In the genomic region with DNA sequence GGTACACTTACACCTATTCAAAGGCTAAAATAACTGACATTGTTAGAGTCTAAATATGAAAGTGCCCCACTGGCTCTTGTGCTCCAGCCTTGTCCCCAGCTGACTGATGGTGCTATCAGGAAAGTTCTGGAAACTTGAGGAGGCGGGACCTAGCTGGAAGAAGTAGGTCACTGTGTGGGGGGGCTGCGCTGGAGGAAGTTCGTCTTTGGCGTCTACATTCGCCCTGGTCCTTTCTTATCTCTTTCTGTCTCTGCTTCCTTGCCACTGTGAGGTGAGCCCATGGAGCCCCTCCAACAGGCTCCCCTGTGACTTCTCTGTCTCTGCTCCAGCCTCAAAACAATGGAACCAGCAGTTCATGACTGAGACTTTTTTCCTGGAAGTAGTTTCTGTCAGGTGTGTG, we compare ENCODE assay signal across 26 mouse cellular contexts.
A peak's percentile ranks its signal among the peaks of the same experiment; 100 is the strongest.
DNase-seq lines count a peak whose midpoint lies in the region; ATAC-seq and TF ChIP-seq lines count a peak whose summit lies in the region.
"Had no signal": no experiment of that assay in that cellular context is flagged by ENCODE, and none has a peak within 500 bp of the region (broad histone marks: within the 10 kb centered on the region; RNA-seq: fewer than 3 reads in every experiment).

No protein-coding gene starts in this region.

- peak; percentile 92 for DNase-seq in heart, adult 11 months
- DNase-seq in heart, postnatal 36 days: no peak
- DNase-seq in thymus, postnatal 4 days: peak; percentile 18
- no peak for DNase-seq in thymus, adult 2 months
- DNase-seq: adrenal gland, adult 8-10 months; adrenal gland, postnatal 25 days; cerebellum, adult 11-12 months; cerebellum, adult 8-10 months; cerebellum, postnatal 10 days; cerebellum, postnatal 36 days; embryo, embryonic 11 days; gastrocnemius, postnatal 25 days had no signal

- 0 out of 2 replicates have a peak, but pooled peaks have one; percentile 45 for ATAC-seq in heart, embryonic 12.5 days (ENCODE audit: insufficient number of reproducible peaks, low FRiP score)
- no peak for ATAC-seq in heart, embryonic 11.5 days (replicated peaks; ENCODE audit: insufficient number of reproducible peaks, low FRiP score, low TSS enrichment)
- ATAC-seq in megakaryocyte progenitor cell, adult 5-6 weeks (replicated peaks; ENCODE audit: poor library complexity): 0 out of 2 replicates have a peak, but pooled peaks have one; percentile 10
- ATAC-seq in granulocyte monocyte progenitor cell, adult 5-6 weeks (replicated peaks; ENCODE audit: poor library complexity, severe bottlenecking): no peak
- ATAC-seq: activated CD4-positive, CD25-positive, alpha-beta regulatory T cell, adult 4 months; forebrain, embryonic 15.5 days; hindbrain, postnatal 0 days; inflammation-experienced regulatory T-cells, adult 6 months; intestine, embryonic 16.5 days had no signal

- H3K4me1 ChIP-seq in heart, embryonic 12.5 days (replicated peaks): peaks cover 11% of the 10 kb centered on the region
- H3K4me1 ChIP-seq in heart, embryonic 11.5 days (ENCODE audit: control insufficient read depth, insufficient read depth, low read length): peaks cover 3% of the 10 kb centered on the region
- H3K4me1 ChIP-seq in thymus, adult 2 months (replicated peaks; ENCODE audit: control insufficient read depth, insufficient read depth, low read length): peaks cover 4% of the 10 kb centered on the region

- TF ChIP-seq CTCF in thymus, adult 2 months (IDR thresholded peaks at IDR 0.05; ENCODE audit: borderline replicate concordance, control insufficient read depth, extremely low read depth, insufficient read depth, low read length, poor library complexity): no peak

- H3K27ac ChIP-seq in heart, embryonic 12.5 days (ENCODE audit: poor library complexity, severe bottlenecking): no peak overlapping the region
- no peak overlapping the region for H3K27ac ChIP-seq in heart, embryonic 11.5 days (ENCODE audit: low read depth, low read length)
- no peak overlapping the region for H3K27ac ChIP-seq in thymus, adult 2 months (ENCODE audit: control insufficient read depth, insufficient read depth, low read length)
- H3K27ac ChIP-seq: embryonic facial prominence, embryonic 10.5 days; embryonic facial prominence, embryonic 13.5 days; forebrain, embryonic 12.5 days; forebrain, embryonic 15.5 days; hindbrain, embryonic 14.5 days; hindbrain, postnatal 0 days had no signal

- no peak overlapping the region for H3K4me3 ChIP-seq in heart, embryonic 12.5 days
- no peak overlapping the region for H3K4me3 ChIP-seq in heart, embryonic 11.5 days (ENCODE audit: low read depth, low read length)
- no peak overlapping the region for H3K4me3 ChIP-seq in thymus, adult 2 months (ENCODE audit: control insufficient read depth, insufficient read depth, low read length)
- H3K4me3 ChIP-seq: embryonic facial prominence, embryonic 10.5 days; embryonic facial prominence, embryonic 13.5 days; erythroblast, embryonic 14.5 days; forebrain, embryonic 12.5 days; forebrain, embryonic 15.5 days had no signal

- H3K36me3 ChIP-seq in heart, embryonic 12.5 days: no peaks in the 10 kb centered on the region
- no peaks in the 10 kb centered on the region for H3K36me3 ChIP-seq in heart, embryonic 11.5 days (ENCODE audit: control insufficient read depth, insufficient read depth, low read length)
- no peaks in the 10 kb centered on the region for H3K36me3 ChIP-seq in thymus, adult 2 months (ENCODE audit: control insufficient read depth, insufficient read depth, low read length)
- H3K36me3 ChIP-seq: embryonic facial prominence, embryonic 10.5 days; embryonic facial prominence, embryonic 13.5 days; forebrain, embryonic 12.5 days; forebrain, embryonic 15.5 days had no signal

- 54% methylated on average over 5 of the region's 5 CpGs for WGBS in heart, embryonic 12.5 days
- WGBS in heart, embryonic 11.5 days (ENCODE audit: insufficient replicate concordance): 52% methylated on average over 5 of the region's 5 CpGs
- 81% methylated on average over 5 of the region's 5 CpGs for WGBS in thymus, adult 2 months

- no peak overlapping the region for H3K9ac ChIP-seq in heart, embryonic 12.5 days
- H3K9ac ChIP-seq in heart, embryonic 11.5 days (ENCODE audit: low read depth, low read length): no peak overlapping the region
- H3K9ac ChIP-seq: embryonic facial prominence, embryonic 13.5 days; forebrain, embryonic 12.5 days; forebrain, embryonic 15.5 days; hindbrain, embryonic 14.5 days had no signal

- intact Hi-C loops in heart, postnatal 36 days (cut with DNase I): no loop called here

- H3K4me2 ChIP-seq in heart, embryonic 12.5 days: no peak overlapping the region
- H3K4me2 ChIP-seq in heart, embryonic 11.5 days: no peak overlapping the region
- H3K4me2 ChIP-seq: embryonic facial prominence, embryonic 13.5 days; forebrain, embryonic 12.5 days; forebrain, embryonic 15.5 days; hindbrain, embryonic 14.5 days had no signal

- TF ChIP-seq POLR2A in thymus, adult 2 months (IDR thresholded peaks at IDR 0.05; ENCODE audit: control insufficient read depth, extremely low read depth, insufficient read depth, low read length, poor library complexity): no peak

- H3K9me3 ChIP-seq in heart, embryonic 12.5 days (replicated peaks): no peaks in the 10 kb centered on the region
- H3K9me3 ChIP-seq in heart, embryonic 11.5 days (replicated peaks; ENCODE audit: control insufficient read depth, low read length): no peaks in the 10 kb centered on the region
- H3K9me3 ChIP-seq: embryonic facial prominence, embryonic 10.5 days; embryonic facial prominence, embryonic 13.5 days; forebrain, embryonic 12.5 days; forebrain, embryonic 15.5 days had no signal

- no peaks in the 10 kb centered on the region for H3K27me3 ChIP-seq in heart, embryonic 12.5 days (replicated peaks)
- no peaks in the 10 kb centered on the region for H3K27me3 ChIP-seq in heart, embryonic 11.5 days (ENCODE audit: control insufficient read depth, insufficient read depth, low read length)
- H3K27me3 ChIP-seq in thymus, adult 2 months (ENCODE audit: control insufficient read depth, insufficient read depth, low read length): no peaks in the 10 kb centered on the region
- H3K27me3 ChIP-seq: embryonic facial prominence, embryonic 13.5 days; forebrain, embryonic 12.5 days; forebrain, embryonic 15.5 days had no signal

Comparison
In these comparisons a context has a peak if more than half of its experiments do, and no peak if none do; other contexts are left out.
1. DNase-seq: peak in heart, adult 11 months (single experiment) and thymus, postnatal 4 days (single experiment); none in heart, postnatal 36 days (0 of 2) and thymus, adult 2 months (single experiment).
2. ATAC-seq: peak in heart, embryonic 12.5 days (single experiment) and megakaryocyte progenitor cell, adult 5-6 weeks (single experiment); none in heart, embryonic 11.5 days (single experiment) and granulocyte monocyte progenitor cell, adult 5-6 weeks (single experiment).